Mouse (Mus musculus) hindbrain, embryonic 11.5 days (tissue): Measurements from ENCODE around the gene Insc. TPM values are rescaled to one million over a fixed set of nuclear protein-coding genes. Genes with fewer than 3 reads are reported as not detected.

Source experiments
- ATAC-seq: fragments of 200-750 bp; cut with Nextera tagmentation; 2 replicates; pipeline ENCODE4 v1.8.0; 2017; ENCODE audit warnings: mild to moderate bottlenecking, moderate TSS enrichment, moderate library complexity; ENCODE audit not compliant: low FRiP score
- DNase-seq: peaks from one replicate; pipeline ENCODE4 v3.0.0-alpha.2; 2015; ENCODE audit warnings: low spot score
- H3K27ac ChIP-seq: fragments of 300-500 bp; sonication (generic); 2 replicates; pipeline ENCODE4 v1.5.1; 2014; ENCODE audit warnings: mild to moderate bottlenecking, low read depth, low read length
- H3K27me3 ChIP-seq: fragments of 300-500 bp; sonication (generic); 2 replicates; pipeline ENCODE4 v1.6.1; 2014; ENCODE audit warnings: mild to moderate bottlenecking, low read length, moderate library complexity, mixed read lengths; ENCODE audit not compliant: control insufficient read depth, insufficient read depth
- H3K36me3 ChIP-seq: fragments of 300-500 bp; sonication (generic); 2 replicates; pipeline ENCODE4 v1.6.1; 2014; ENCODE audit warnings: mild to moderate bottlenecking, low read length, moderate library complexity, mixed read lengths; ENCODE audit not compliant: control insufficient read depth, insufficient read depth
- H3K4me1 ChIP-seq: fragments of 300-500 bp; sonication (generic); replicated peaks from 2 replicates; pipeline ENCODE4 v1.6.1; 2014; ENCODE audit warnings: low read length, mixed read lengths; ENCODE audit not compliant: control insufficient read depth, insufficient read depth
- H3K4me2 ChIP-seq: fragments of 300-500 bp; sonication (generic); replicated peaks from 2 replicates; pipeline ENCODE4 v1.6.1; 2014; ENCODE audit warnings: mild to moderate bottlenecking, low read depth, low read length
- H3K4me3 ChIP-seq: fragments of 300-500 bp; sonication (generic); 2 replicates; pipeline ENCODE4 v1.5.1; 2014; ENCODE audit warnings: low read depth, low read length
- H3K9ac ChIP-seq: fragments of 300-500 bp; sonication (generic); 2 replicates; pipeline ENCODE4 v1.6.1; 2014; ENCODE audit warnings: low read depth, low read length
- H3K9me3 ChIP-seq: fragments of 300-500 bp; sonication (generic); 2 replicates; pipeline ENCODE4 v1.6.1; 2016; ENCODE audit warnings: low read length; ENCODE audit not compliant: control insufficient read depth
- WGBS: fragments of 180-500 bp; shearing (Covaris S2); extraction: QIAGEN DNeasy Blood & Tissue Kit; methylation state at CpG from one replicate; pipeline ENCODE4 v1.1.7; 2014; 5-methylcytosine and 5-hydroxymethylcytosine counted together
- polyA plus RNA-seq: library from polyadenylated mRNA; unstranded; fragments of >200 nt; fragmentation: Nextera tagmentation; extraction: Ambion mirVana; gene quantifications from 2 replicates; pipeline ENCODE4 v1.2.1, GENCODE M21; 2014

Gene Insc
- polyA plus RNA-seq, 1 experiment from 2014 or later: 7.5 TPM

DNA sequence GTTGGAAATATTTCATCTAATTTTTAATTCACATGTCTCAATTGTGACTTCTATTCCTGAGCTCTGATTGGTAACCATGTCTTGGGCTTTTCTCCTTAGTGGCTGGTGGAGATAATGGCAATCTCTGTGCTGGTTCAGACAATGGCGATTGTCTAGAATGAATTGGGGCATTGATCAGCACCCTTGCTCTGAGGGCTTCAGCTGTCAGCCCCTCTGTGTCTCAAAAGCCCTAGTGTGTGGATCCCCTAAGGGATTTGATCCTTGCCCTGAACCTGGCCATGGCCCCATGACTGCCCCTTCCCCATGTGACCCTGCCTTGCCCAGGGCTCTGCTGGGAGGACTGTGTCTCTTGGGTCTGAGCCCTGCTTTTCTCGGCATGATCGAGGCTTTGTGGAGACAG is 4.1 kb downstream of the Insc start:
- H3K4me2 ChIP-seq: no peak overlapping the region
- no peaks in the 10 kb centered on the region; the same call in 1 of the 2 replicates for H3K4me1 ChIP-seq
- H3K9ac ChIP-seq: no peak overlapping the region
- H3K27me3 ChIP-seq: no peaks in the 10 kb centered on the region
- ATAC-seq (no peak), DNase-seq (no peak)
- WGBS: 45% methylated on average over 3 of the region's 3 CpGs
- no peak overlapping the region for H3K4me3 ChIP-seq
- H3K9me3 ChIP-seq: no peaks in the 10 kb centered on the region
- no peak overlapping the region for H3K27ac ChIP-seq
- H3K36me3 ChIP-seq: no peaks in the 10 kb centered on the region

DNA sequence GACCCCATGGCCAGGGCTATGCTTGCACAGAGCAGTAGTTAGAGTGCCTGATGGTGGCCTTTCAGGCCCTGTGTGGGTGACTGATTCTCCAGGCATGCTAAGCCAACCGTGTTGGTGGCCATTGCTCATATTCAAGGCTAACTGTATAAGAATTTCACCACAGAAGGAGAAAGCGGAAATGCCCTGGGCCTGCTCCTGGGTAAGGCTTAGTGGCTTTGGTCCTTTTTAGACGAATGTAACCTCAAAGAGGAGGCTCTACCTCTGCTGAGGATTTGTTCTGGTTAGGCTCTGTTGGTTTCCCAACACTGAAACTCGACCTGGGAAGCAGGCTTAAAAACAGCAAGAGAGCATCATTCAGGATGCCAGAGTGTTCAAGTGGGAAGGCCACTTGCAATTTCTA is 4.7 kb downstream of the Insc start:
- Histone ChIP-seq H3K4me2 (no peak overlapping the region), H3K4me1 (no peaks in the 10 kb centered on the region; the same call in 1 of the 2 replicates), H3K27ac (no peak overlapping the region), H3K4me3 (no peak overlapping the region), H3K9ac (no peak overlapping the region), H3K36me3 (no peaks in the 10 kb centered on the region), H3K9me3 (no peaks in the 10 kb centered on the region), H3K27me3 (no peaks in the 10 kb centered on the region)
- ATAC-seq: no peak
- DNase-seq: no peak
- WGBS: 69% methylated on average over 4 of the region's 4 CpGs

DNA sequence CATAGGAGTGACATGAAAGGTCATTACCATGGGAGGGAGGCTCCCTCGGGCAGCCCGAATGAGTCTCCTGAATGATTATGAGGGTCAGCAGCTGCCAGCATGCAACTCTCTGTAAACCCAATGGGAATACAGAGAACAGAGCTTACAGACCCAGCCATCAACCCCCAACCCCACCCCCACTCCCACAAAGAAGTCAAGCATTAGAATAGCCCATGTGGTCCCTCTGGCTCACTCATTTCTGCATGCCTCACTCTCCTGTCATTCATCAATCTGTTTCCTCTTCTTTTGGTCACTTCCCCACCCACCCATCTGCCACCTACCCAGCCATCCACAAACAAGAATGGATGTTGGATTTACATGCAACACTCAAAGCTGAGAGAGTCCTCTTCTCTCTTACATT is 10.0 kb downstream of the Insc start:
- WGBS: 37% methylated on average over 2 of the region's 2 CpGs
- peak; percentile 54 for DNase-seq

GRCm38 (mm10) chr7:114754196-114754595 is 10.7 kb downstream of the Insc start:
- Histone ChIP-seq H3K36me3 (no peaks in the 10 kb centered on the region), H3K9ac (no peak overlapping the region), H3K4me2 (0 out of 2 replicates have a peak overlapping the region, but pooled peaks have one; percentile 1), H3K27me3 (no peaks in the 10 kb centered on the region), H3K27ac (0 out of 2 replicates have a peak overlapping the region, but pooled peaks have one; percentile 34), H3K4me1 (no peaks in the 10 kb centered on the region), H3K9me3 (no peaks in the 10 kb centered on the region), H3K4me3 (no peak overlapping the region)
- ATAC-seq (no peak), DNase-seq (no peak)
- WGBS: 40% methylated on average over 1 of the region's 1 CpGs

More for the DNA sequence above, 10.0 kb downstream of the Insc start:
- Histone ChIP-seq H3K27me3 (no peaks in the 10 kb centered on the region), H3K36me3 (no peaks in the 10 kb centered on the region), H3K9me3 (no peaks in the 10 kb centered on the region), H3K9ac (no peak overlapping the region), H3K4me3 (no peak overlapping the region), H3K4me1 (no peaks in the 10 kb centered on the region), H3K4me2 (no peak overlapping the region), H3K27ac (no peak overlapping the region)
- ATAC-seq: peak; percentile 90

DNA sequence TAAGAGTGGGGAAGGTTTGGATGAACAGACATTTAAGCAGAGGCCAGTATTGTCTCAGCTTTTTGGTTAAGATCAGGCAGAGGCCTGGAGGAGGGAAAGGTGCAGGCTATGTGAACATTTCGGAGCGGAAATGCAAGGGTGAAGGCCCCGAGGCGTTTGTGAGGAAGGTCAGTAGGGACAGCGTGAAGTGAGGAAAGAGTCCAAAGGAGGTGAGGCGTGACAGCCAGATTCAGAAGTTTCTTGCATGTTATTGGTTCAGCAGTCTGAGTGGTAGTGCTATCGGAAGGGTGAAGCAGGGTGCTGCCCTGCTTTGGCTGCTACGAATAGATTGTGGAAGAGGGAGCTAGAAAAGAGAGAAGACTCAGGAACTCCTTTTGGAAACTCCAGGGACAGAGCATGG is 11.1 kb downstream of the Insc start:
- H3K27ac ChIP-seq: 0 out of 2 replicates have a peak overlapping the region, but pooled peaks have one; percentile 34
- H3K27me3 ChIP-seq: no peaks in the 10 kb centered on the region
- no peaks in the 10 kb centered on the region for H3K36me3 ChIP-seq
- DNase-seq (no peak), ATAC-seq (no peak)
- WGBS: 82% methylated on average over 8 of the region's 8 CpGs
- H3K4me1 ChIP-seq: no peaks in the 10 kb centered on the region
- no peaks in the 10 kb centered on the region for H3K9me3 ChIP-seq
- H3K9ac ChIP-seq: no peak overlapping the region
- no peak overlapping the region for H3K4me3 ChIP-seq
- H3K4me2 ChIP-seq: 0 out of 2 replicates have a peak overlapping the region, but pooled peaks have one; percentile 1

DNA sequence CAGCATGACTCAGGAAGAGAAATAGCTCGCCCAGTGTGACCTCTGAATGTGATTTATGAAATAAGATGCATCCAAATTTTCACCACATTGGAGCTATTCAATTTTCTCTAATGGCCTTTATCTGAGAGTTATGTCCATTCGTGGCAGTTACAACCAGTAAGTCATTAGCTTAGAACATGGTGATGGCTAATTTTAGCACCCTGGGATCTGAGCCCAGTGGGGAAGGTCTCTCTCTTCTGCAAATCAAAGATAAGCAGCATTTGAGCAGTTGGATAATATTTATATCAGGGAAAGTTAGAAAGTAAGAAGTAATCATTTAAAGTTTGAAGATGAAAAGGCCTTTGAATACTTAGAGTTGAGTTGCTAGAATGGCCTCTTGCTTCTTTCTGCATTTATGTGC is 19.2 kb downstream of the Insc start:
- no peak overlapping the region for H3K4me2 ChIP-seq
- DNase-seq: no peak
- H3K27me3 ChIP-seq: no peaks in the 10 kb centered on the region
- H3K4me1 ChIP-seq: no peaks in the 10 kb centered on the region
- no peaks in the 10 kb centered on the region for H3K9me3 ChIP-seq
- no peak overlapping the region for H3K4me3 ChIP-seq
- 73% methylated on average over 2 of the region's 2 CpGs for WGBS
- H3K9ac ChIP-seq: no peak overlapping the region
- H3K36me3 ChIP-seq: no peaks in the 10 kb centered on the region
- no peak overlapping the region for H3K27ac ChIP-seq
- ATAC-seq: no peak

DNA sequence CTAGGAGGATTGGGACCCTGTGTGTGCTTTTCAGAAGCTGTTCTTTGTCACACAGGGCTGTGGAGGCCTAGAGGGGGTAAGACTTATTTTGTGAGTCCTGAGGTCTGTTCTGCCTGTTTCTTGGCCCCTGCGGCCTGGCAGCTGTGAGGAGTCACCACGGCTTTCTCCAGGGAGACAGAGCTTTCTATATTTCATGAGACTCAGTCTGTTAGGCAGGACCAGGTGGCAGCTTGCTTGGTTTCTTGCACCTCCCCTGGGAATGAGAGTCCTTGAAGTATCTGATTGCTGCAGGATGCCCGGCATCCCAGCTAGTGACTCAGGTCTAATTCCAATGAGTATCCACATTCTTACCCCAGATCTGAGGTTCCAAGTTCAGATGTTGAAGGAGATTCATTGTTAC is 21.8 kb downstream of the Insc start:
- H3K4me3 ChIP-seq: no peak overlapping the region

GRCm38 (mm10) chr7:114766523-114766922 is 23.0 kb downstream of the Insc start:
- DNase-seq (no peak), ATAC-seq (no peak)
- H3K27me3 ChIP-seq: no peaks in the 10 kb centered on the region
- whole genome bisulfite sequencing: 86% methylated on average over 3 of the region's 3 CpGs
- no peak overlapping the region for H3K9ac ChIP-seq
- no peaks in the 10 kb centered on the region for H3K9me3 ChIP-seq
- H3K27ac ChIP-seq: no peak overlapping the region
- no peak overlapping the region for H3K4me2 ChIP-seq
- H3K36me3 ChIP-seq: no peaks in the 10 kb centered on the region
- no peaks in the 10 kb centered on the region for H3K4me1 ChIP-seq
- H3K4me3 ChIP-seq: no peak overlapping the region

More for the DNA sequence above, 21.8 kb downstream of the Insc start:
- no peaks in the 10 kb centered on the region for H3K4me1 ChIP-seq
- no peak overlapping the region for H3K27ac ChIP-seq
- H3K9ac ChIP-seq: no peak overlapping the region
- no peaks in the 10 kb centered on the region for H3K36me3 ChIP-seq
- H3K4me2 ChIP-seq: no peak overlapping the region
- WGBS: 79% methylated on average over 3 of the region's 3 CpGs
- DNase-seq (no peak), ATAC-seq (no peak)
- H3K9me3 ChIP-seq: no peaks in the 10 kb centered on the region
- H3K27me3 ChIP-seq: no peaks in the 10 kb centered on the region

DNA sequence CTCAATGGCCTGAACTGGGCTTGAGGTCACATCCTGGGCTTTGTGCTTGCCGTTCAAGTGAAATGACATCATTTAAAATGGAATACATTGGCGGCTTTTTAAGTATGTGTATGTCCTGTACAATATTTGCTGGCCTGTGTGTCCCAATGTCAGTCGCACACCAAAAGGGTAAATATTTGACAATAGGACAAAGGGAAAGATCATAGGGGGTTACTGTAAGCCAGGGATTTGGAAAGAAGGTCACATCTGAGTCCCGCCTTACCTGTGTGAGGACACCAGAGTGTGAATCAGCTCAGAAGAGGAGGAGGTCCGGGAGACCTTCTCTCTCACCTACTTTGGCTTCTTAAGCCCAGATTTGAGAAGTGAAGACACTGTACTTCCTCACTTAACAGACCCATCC is 25.0 kb downstream of the Insc start:
- WGBS: 93% methylated on average over 5 of the region's 5 CpGs
- DNase-seq: no peak
- Histone ChIP-seq H3K9me3 (no peaks in the 10 kb centered on the region), H3K4me1 (no peaks in the 10 kb centered on the region), H3K27ac (no peak overlapping the region), H3K27me3 (no peaks in the 10 kb centered on the region), H3K9ac (no peak overlapping the region), H3K4me2 (no peak overlapping the region), H3K4me3 (no peak overlapping the region), H3K36me3 (no peaks in the 10 kb centered on the region)
- no peak for ATAC-seq
